Mouse (Mus musculus): ENCODE measurements at regions not wholly inside any gene's neighbourhood (a gene's known extent, or its start where the extent isn't known, plus 50 kb on each side); places are given as distances from the start of the nearest gene placed in this dataset.
"Not testable (repeated sequence)": the region's sequence is repeated elsewhere in the genome, so short reads cannot be mapped to it uniquely, and the experiment has no call there.

DNA sequence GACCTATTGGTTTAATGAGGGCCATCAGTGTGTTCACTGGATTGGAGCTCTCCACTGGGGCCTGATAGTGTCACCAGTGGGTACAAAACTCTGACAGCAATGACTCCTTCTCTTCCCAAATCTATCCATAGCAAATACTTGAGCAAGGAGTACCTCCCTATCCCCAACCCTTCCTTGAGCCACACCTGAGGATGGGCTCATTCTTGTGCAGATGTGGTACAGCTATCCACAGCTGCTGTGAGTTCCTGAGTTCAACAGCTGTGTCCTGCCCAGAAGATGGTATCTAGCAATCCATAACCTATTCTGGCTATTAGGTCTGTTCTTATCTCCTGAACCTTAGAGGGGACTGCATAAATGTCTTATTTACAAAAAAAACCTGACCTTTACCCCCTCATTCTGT is 148.7 kb upstream of the Cwc22 start:
- DNase-seq (ENCODE audit: low read depth), result no peak

DNA sequence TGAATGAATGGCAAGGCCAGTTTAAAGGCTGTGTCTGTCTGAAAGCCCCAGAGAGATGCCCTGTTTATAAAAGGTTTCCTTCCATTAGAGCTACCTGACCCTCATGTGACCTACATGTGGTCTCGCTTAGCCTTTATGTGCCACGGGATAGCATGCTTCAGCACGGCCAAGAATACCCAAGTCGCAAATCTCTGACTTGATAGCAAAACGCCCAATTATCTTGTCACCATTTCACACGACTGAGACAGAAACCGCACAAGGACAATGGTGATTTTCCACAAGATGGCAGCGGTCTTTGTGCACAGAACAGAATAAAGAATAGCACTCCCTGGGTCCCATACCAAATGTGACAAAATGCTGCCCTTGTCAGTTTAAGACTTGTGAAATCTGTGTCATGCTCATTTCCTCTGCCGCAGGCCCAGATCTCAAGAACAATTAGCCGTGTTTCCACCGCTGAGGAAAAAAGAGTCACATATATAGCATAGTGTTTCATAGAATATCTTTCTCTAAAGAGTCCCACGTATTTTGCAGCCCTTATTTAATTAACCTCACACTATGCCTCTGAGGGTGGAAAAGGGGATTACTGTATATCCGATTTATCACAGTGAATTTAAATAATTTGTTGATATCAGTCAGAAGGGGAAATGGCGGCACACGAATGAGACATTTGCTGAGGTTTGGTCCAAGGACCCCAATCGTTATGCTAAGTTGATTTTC is 118.3 kb upstream of the Cwc22 start:
- no peak for DNase-seq (ENCODE audit: low read depth)

DNA sequence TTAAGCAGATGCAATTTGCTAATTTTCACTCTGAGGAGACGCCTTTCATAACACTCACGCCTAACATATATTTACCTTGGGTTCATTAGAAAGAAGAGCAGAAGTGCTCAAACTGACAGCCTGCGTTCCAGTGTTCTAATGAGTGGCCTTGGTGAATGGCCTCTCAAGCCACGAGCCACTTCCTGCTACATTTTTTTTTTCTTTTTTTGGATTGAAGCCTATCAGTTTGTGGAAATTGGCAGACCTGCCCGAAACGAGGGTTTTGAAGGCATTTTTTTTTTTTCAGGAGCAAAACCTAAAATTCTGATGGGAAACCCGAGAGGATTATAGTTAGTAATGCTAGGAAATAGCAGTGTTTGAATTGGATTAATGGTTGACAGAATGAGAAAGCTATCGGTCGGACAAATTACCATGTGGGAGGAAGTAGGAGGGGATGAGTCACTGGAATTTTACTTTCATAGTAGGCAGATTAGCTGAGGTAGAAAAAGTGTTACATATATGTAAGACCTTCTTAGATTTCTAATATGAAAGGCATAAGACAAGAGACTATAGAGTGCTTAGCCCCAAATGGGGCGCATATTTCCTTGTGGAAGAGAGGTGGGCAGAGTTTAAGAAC is 113.7 kb upstream of the Cwc22 start:
- DNase-seq (ENCODE audit: low read depth), result no peak

DNA sequence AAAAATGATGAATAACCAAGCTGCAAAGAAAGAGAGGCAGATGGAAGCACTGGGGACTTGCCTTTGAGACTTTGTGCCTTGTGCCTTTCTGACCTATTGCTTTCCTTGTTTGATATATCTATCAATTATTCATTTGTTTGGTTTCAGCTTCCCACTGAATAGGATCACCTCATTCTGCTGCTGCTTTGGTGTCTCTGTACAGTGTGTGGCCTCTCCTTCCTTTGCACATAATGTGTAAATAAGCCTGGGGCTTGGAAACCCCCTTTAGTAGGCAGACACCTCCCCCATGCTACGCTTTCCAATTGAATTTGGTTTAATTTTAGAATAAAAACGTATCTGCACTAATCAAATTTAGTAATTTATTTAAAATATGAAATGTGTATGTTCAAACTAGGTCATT is 112.8 kb upstream of the Cwc22 start:
- no peak for DNase-seq (ENCODE audit: low read depth)

DNA sequence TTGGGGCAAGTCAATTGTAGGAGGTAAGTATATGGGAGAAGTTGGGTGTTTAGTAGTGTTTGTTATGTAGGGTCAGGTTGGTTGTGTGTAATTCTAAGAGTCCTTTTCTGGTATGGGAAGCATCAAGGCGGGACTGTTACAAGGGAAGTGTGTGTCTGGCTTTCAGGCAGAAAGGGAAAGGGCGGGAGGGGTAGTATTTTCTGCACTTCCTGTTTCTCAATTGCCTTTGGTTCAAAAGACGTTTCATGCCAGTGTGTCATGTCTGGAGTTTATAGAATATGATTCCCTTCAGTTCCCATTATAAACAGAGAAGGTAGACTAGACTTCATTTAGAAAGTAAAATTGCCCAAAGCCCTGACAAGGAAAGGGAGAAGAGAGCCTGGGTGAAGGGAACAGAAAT is 107.7 kb upstream of the Cwc22 start:
- no peak for DNase-seq (ENCODE audit: low read depth)

DNA sequence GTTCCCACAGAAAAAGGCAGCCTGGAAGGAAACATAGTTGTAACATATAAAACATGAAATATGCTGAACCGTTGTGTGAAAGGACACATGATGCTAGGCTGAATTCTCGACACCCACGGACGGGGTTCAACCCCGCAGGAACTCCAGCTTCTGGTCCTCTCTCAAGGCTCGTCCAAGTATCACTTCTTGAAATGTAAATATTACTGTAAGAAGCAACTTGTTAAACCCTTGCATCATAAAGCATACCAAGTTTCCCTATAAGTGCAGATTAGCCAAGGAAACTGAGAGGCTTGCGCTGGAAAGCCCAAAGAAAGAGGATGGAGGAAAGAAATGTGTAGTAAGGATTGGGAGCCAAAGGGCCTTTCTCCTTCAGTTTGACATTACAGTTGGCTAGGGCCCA is 104.4 kb upstream of the Cwc22 start:
- DNase-seq (ENCODE audit: low read depth), result no peak

DNA sequence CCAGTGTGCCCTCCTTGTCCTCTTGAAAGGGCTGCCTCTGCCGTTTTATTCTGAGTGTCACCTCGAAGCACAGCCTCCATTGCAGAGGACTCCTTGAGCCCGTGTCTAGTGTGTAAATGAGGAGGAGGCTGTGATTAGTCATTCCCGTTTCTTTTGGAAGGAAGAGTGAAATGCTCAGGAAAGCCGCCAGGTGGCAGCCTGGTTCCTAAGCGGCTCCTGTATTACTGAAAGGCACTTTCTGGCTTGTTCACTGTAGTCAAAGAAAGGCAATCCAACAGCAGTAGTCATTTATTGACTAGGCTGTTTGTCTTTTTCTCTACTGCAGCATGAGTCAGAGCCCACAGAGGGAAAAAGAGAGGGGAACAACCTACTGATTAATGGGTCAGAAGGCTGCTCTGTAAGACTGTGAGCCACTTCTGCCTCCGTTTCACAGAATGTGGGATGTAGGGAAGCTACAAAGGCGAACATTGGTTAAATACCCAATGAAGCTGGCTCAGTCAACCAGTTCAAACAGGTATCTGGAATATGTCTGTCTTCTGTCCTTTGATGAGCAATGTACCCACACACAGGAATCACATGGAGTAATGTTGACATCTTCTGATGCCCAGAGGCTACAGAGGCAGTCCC is 103.2 kb upstream of the Cwc22 start:
- peak; percentile 49 for DNase-seq (ENCODE audit: low read depth)

DNA sequence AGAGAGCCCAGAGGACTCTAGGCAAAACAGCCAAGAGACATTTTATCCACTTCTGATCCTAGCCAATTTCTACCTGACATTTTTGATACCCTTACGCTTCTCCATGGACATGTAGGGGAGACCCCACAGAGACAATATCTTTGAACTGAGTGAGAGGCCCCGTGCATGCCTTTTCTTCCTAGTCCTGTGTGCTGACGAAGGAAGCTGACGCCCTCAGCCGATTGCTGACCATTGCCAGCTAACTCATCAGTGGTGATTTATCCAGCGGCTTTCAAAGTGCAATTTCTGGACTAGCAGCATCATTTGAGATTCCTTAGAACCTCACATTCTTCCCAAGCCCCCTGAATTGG is 102.5 kb upstream of the Cwc22 start:
- no peak for DNase-seq (ENCODE audit: low read depth)

DNA sequence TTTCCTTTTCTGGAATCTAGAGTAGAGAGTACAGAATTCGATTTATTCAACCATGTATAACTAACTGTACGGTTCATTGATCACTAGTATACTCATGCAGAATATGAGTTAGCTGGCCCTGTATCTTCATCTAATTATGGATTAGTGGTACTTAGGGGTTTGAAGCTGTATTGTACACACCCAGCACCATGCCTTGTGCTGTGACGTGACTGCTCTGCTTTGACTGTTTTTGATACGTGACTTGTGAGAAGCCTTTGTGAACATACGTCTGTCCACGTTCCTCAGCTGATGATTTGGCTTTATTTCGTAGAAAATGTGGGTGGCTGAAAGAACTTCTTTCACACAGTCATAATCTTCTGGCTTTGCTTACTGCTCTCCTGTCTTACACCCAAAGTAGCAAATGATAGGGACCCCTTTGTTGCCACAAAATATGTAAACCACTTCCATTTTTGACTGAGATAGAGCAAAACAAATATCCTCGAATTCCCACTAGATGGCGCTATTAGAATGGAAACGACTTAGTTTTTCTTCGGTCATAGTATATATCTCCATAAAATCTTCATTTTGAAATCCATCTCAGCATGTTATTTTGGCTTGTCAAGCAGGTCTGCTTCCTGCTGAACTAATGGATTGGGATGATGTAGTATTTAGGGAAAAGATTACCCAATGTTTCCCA is 102.0 kb upstream of the Cwc22 start:
- peak; percentile 59 for DNase-seq (ENCODE audit: low read depth)

DNA sequence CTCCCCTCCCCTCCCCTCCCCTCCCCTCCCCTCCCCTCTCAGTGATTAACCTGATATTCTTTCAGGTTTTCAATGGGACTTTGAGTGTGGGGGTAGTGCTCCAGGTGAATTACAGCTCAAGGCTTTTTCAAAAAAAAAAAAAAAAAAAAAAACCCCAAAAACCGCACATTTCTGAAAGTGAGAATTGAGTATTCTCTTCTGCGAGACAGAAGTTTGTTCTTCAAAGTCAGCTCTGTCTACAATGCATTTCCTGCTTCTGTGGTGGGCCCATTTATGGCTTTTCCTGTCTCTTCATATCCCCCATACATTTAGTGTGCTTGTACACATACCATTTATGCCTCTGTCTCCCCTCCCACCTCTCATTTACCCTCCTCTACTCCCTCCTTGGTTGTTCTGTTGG is 81.1 kb upstream of the Cwc22 start:
- DNase-seq (ENCODE audit: low read depth), result no peak

DNA sequence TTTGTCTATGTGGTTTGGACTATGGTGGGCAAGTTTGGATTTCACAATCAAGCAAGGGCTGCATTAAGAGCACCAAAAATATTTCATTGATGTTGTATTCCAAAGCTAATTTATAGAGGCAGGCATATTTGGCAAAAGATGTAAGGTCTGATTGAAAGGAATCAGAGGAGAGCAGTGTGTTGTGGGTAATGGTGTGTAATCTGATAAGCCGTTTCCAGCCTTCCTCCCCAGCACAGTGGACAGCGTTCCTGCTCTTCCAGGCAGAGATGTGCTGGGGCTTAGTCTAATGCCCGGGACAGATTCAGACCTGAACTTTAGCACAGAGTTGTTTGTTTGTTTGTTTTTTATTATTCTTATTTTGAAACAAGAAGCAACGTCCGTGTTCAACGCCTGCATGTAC is 80.6 kb upstream of the Cwc22 start:
- DNase-seq (ENCODE audit: low read depth), result no peak

DNA sequence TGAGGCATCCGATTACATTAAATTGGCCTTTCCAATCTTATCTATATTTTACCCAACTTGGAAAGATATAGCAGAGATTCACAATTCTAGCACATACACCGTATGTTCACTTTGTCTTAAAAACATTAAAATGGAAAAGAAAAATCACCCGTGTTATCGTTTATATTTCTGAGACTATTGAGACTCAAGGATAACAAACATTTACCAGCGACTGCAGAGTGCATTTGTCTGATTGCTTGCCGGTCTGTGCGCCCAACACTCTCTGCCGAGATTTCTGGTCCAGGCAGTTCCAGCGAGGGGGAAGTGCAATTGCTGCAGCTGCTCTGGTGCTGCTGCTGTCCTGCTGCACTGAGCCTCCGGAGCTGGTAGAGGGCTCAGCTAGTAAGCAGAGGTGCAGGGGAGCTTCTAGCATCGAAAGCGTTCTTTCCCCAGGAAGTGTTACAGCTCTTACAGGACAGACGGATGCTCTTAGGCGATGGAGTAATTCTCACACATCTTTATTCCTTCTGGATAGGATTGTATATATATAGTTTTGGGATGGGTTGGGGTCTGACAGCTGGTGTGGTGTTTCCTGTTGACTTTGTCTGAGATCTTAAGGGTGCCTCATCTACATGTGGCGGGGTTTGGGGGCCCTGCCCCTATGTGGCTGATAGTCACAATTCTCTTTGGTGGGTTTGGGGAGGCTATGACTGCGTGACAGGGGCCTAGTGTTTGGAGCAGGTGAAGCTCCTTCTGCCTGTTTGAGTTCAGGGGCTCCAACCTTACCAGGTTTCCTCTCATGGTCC is 79.7 kb upstream of the Cwc22 start:
- DNase-seq (ENCODE audit: low read depth), result no peak

DNA sequence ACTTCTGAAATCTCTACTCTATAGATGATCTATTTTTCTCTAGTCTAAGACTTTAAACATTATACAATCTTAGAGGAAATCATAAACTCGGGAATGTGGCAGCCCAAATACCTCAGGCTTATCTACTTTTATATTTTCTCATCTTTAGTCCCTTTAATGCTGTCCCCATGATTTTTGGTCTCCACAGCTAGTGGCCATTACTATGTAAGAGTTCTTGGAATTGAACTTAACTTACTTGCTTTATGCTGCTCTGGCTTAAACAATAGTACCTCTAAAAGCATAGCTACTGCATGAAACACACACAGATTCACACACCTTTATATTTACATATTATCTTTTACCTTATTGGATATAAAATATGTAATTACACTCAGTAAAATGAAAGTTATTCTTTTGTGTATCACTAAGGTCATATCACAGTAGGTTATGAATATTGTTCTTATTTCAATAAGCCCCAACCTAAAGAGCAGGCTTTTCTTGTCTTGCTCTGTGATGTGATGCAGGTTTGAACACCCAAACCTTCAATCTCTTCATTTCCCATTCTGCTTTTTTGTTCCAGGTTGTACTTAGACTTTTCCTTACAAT is 78.9 kb upstream of the Cwc22 start:
- no peak for DNase-seq (ENCODE audit: low read depth)

DNA sequence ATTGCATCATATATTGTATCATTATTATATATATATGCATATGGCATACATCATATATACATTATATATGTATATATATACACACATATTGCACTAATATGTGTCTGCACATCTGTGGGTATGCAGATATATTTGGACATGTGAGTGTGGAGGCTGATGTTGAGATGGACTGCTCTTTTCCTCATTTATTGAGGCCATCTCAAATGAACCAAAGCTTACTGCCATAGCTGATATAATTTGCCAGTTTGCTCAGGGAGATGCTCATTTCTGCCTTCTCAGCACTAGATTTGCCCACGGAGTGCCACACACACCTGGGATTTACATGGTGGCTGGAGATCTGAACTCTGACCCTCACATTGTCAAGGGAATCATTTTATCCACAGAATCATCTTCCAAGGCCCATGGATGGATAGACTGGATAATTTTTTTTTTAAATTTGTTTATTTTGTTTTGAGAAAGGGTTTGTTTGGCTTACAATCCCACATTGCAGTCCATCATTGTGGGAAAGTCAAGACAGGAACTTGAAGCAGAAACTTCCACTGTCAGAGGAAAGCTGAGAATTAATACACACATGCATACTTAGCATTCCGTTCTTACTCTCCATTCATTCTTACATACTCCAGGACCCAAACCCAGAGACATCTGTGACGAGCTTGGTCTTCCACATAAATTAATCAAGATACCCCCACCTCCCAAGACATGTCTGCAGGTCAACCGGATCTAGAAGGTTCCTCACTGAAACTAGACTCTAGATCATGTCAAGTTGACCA is 77.9 kb upstream of the Cwc22 start:
- no peak for DNase-seq (ENCODE audit: low read depth)

DNA sequence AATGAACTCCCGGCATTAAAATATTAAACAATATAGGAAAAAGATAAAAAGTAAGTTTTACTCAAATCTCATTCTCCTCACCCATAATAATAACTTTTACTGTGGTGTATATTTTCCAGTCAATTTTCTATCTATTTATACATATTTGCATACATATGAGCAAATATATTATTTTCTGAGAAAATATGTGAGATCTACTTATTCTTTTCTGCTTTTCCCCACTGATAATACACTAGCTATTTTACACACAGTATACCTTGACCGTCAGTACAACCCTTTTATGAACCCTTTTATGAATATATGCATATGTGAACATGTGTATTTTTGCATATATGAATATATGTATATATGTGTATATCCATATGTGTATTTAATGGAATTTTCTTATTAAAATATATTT is 77.2 kb upstream of the Cwc22 start:
- DNase-seq (ENCODE audit: low read depth), result no peak

DNA sequence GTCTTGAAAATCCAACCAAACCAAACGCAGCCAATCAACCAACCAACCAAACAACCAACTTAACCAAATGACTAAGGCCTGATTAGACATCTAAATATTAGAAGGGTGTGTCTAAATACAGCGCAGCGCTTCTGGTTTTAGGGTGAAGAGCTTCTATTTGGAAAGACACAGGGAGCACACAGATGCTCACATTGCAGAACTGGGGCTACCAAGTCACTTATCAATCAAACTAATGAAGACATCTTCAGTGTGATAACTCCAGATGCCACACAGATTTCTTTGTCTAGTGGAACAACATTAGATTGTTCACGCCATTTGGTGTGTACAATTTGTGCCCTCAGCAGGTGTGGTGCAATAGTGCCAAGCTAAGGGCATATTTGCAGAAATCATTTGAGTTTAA is 76.6 kb upstream of the Cwc22 start:
- DNase-seq (ENCODE audit: low read depth), result no peak

DNA sequence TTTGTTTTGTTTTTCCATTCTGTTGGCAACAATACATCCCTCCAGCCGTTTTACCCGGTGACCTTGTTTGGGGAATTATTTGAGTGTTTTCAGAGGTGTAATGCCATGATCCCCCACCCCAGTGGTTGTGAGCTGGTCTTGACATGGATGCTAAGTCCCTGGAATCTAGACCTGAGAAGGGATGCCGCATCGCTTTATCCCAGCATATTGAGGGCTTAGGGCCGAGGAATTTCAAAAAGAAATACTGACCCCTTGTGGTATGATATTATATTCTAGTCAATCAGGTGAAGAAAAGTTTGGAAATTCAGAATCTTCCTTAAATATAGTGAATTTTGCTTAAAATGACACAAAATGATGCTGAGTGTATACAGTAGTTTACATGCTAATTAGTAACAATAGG is 75.7 kb upstream of the Cwc22 start:
- DNase-seq (ENCODE audit: low read depth), result no peak

DNA sequence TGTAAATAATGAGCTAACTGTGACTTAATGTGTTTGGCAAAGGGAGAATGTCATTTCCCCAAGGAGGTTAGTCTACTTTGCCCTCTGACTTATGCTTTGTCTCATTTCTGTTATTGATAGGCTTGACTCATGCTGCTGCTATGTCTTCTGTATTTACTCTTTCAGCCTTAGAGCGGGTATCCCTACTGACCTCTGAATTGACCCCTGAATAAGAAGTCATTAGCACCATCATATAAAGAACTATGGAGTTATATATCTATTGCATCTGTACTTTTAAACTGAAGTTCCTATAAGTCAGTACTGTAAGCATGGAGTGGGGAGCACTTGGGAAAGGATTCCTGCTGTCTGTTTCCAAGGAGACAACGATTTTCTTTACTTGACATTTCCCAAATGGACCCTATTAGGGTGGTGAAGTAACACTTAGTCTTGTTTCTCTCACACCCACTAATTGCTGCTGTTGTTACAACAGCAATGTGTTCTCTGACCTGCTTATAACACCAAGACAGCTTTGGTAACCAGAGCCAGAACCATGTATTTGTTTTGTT is 75.3 kb upstream of the Cwc22 start:
- DNase-seq (ENCODE audit: low read depth), result no peak

DNA sequence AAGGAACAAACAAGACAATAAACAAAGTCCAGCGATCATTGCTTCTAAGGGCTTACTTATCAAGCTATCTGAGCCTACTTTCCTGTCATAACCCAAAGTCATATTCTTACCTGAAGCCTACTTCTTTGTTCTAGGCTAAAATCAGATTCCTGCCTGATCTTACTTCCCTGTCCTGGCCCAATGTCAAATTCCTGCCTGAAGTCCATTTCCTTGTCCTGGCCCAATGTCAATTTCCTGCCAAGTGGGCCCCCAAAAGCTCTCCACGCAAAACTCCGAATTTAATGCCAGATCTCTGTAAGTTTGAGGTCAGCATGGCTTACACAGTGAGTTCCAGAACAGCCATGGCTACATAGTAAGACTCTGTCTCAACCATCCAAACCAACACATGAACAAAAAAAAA is 74.3 kb upstream of the Cwc22 start:
- DNase-seq (ENCODE audit: low read depth), result no peak

DNA sequence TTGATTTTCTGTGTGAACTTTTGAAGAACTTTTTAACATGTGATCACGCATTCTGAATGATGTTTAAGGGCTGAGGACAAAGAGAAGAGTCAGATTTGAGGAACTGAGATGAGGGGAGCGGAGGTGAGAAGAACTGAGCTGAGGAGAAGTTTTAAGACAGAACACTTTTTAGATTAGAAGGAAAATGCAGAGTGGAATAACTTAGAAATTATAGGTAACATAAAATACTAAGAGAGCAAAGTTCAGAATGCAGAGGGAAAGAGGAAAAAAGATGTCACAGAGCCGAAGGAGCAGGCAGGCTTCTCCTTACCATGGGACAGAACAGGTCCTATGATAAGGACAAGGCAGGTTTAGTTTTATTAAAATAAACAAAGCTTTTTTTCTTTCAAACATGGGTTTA is 73.7 kb upstream of the Cwc22 start:
- DNase-seq (ENCODE audit: low read depth), result no peak

DNA sequence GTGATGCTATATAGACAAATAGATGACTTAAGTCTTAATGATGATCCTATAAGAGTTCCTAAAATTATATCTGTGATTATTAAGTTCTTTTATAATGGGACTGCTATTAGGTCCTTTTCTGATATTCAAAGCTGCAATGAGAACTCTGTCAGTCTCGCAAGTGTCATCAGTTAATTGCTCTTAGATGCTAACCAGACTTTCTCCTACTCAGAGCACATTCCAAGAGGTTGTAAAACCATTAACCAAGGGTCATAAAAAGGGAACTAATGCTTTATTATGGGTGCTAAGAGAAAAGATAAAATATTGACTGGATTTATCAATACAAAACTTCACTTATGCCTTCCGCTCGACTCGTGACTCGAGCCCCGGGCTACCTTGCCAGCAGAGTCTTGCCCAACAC is 66.3 kb upstream of the Cwc22 start:
- not testable (repeated sequence) for DNase-seq (ENCODE audit: low read depth)
